Mouse (Mus musculus): ENCODE data around the gene Spindoc. TPM values are rescaled to one million over a fixed set of nuclear protein-coding genes. Genes with fewer than 3 reads are reported as not detected.

Gene Spindoc
- total and polyA plus RNA-seq, 3 experiments, result 9.0 to 21.7 (median 10.6) TPM

- H3K4me3 ChIP-seq (replicated peaks in 1 of 3; ENCODE audit: low read depth in 2 of 3, low read length in 2 of 3, poor library complexity in 1 of 3), result peak overlapping the region; percentile 79 to 90 (median 85)
- H3K9me3 ChIP-seq (replicated peaks; ENCODE audit: low read length), result no peaks in the 10 kb centered on the region
- no peak for TF ChIP-seq SIN3A (IDR thresholded peaks at IDR 0.05; ENCODE audit: low read length)
- TF ChIP-seq MYC (IDR thresholded peaks at IDR 0.05; ENCODE audit: low read depth, low read length), result no peak
- TF ChIP-seq RCOR1 (conservative IDR thresholded peaks at IDR 0.05; ENCODE audit: low read depth, low read length), result no peak
- no peak for TF ChIP-seq MAX (IDR thresholded peaks at IDR 0.05; ENCODE audit: low read length)
- TF ChIP-seq TCF12 (IDR thresholded peaks at IDR 0.05; ENCODE audit: low read depth, low read length), result no peak
- TF ChIP-seq TBP (conservative IDR thresholded peaks at IDR 0.05; ENCODE audit: low read depth, low read length), result no peak
- no peak for TF ChIP-seq ELF1 (IDR thresholded peaks at IDR 0.05; ENCODE audit: low read depth, low read length)
- no peak for TF ChIP-seq ZNF384 (IDR thresholded peaks at IDR 0.05; ENCODE audit: low read depth, low read length)
- TF ChIP-seq POLR2AphosphoS2 (IDR thresholded peaks at IDR 0.05; ENCODE audit: low read depth, low read length), result no peak
- TF ChIP-seq JUND (conservative IDR thresholded peaks at IDR 0.05; ENCODE audit: low read depth, low read length), result no peak
- no peak for TF ChIP-seq PAX5 (IDR thresholded peaks at IDR 0.05; ENCODE audit: low read length)
- no peak for TF ChIP-seq USF1 (IDR thresholded peaks at IDR 0.05; ENCODE audit: low read depth, low read length)
- TF ChIP-seq E2F4 (IDR thresholded peaks at IDR 0.05; ENCODE audit: insufficient replicate concordance, low read depth, low read length), result no peak
- H3K9ac ChIP-seq (ENCODE audit: insufficient read depth, low read depth), result peak overlapping the region; percentile 87
- H3K27ac ChIP-seq (ENCODE audit: insufficient read depth, low read depth), result no peak overlapping the region
- H3K36me3 ChIP-seq (replicated peaks in 1 of 2; ENCODE audit: control insufficient read depth in 1 of 2, insufficient read depth in 1 of 2, low read length in 1 of 2), result peaks cover 0 to 30% of the 10 kb centered on the region in 2 experiments
- peaks cover 36% of the 10 kb centered on the region for H3K79me2 ChIP-seq (replicated peaks; ENCODE audit: control insufficient read depth, extremely low read depth, insufficient read depth, poor library complexity, severe bottlenecking)
- peaks cover 19 to 60% of the 10 kb centered on the region in 2 experiments for H3K4me1 ChIP-seq (ENCODE audit: control insufficient read depth in 1 of 2, insufficient read depth in 2 of 2)
- no peak for DNase-seq (ENCODE audit: extremely low read depth)
- dilution Hi-C loops (cut with MboI; ENCODE audit: extremely low pct_ligation_motif_present, extremely low pct_unique_long_range_greater_than_20kb, low sequenced_read_pairs) (no loop called here), in situ Hi-C loops (cut with MboI; ENCODE audit: low pct_ligation_motif_present, low pct_unique_long_range_greater_than_20kb, low sequenced_read_pairs) (no loop called here)
- no peaks in the 10 kb centered on the region for H3K27me3 ChIP-seq (replicated peaks)
- peak overlapping the region; percentile 70 for H3K4me2 ChIP-seq (ENCODE audit: insufficient read depth, low read depth, poor library complexity, severe bottlenecking)
These were observed 42.9 kb downstream of the Spindoc start for GRCm38 (mm10) chr19:7339867-7340266.

- Histone ChIP-seq H3K79me2 (replicated peaks; ENCODE audit: control insufficient read depth, extremely low read depth, insufficient read depth, poor library complexity, severe bottlenecking) (peaks cover 36% of the 10 kb centered on the region), H3K4me1 (ENCODE audit: control insufficient read depth in 1 of 2, insufficient read depth in 2 of 2) (peaks cover 19 to 60% of the 10 kb centered on the region in 2 experiments), H3K4me3 (replicated peaks in 1 of 3; ENCODE audit: low read depth in 2 of 3, low read length in 2 of 3, poor library complexity in 1 of 3) (peak overlapping the region in 1 of 3 experiments; percentile 79), H3K27ac (ENCODE audit: insufficient read depth, low read depth) (no peak overlapping the region), H3K36me3 (replicated peaks in 1 of 2; ENCODE audit: control insufficient read depth in 1 of 2, insufficient read depth in 1 of 2, low read length in 1 of 2) (peaks cover 0 to 38% of the 10 kb centered on the region in 2 experiments), H3K4me2 (ENCODE audit: insufficient read depth, low read depth, poor library complexity, severe bottlenecking) (peak overlapping the region; percentile 70; the same call in 1 of the 2 replicates), H3K9ac (ENCODE audit: insufficient read depth, low read depth) (no peak overlapping the region), H3K27me3 (replicated peaks) (no peaks in the 10 kb centered on the region), H3K9me3 (replicated peaks; ENCODE audit: low read length) (no peaks in the 10 kb centered on the region)
- TF ChIP-seq RAD21 (IDR thresholded peaks at IDR 0.05; ENCODE audit: low read depth, low read length) (no peak), MYC (IDR thresholded peaks at IDR 0.05; ENCODE audit: low read depth, low read length) (no peak), MAZ (IDR thresholded peaks at IDR 0.05; ENCODE audit: low read depth, low read length) (no peak), E2F4 (IDR thresholded peaks at IDR 0.05; ENCODE audit: insufficient replicate concordance, low read depth, low read length) (no peak), BHLHE40 (IDR thresholded peaks at IDR 0.05; ENCODE audit: low read depth, low read length) (no peak), KAT2A (IDR thresholded peaks at IDR 0.05; ENCODE audit: insufficient replicate concordance, low read length) (no peak), IRF4 (IDR thresholded peaks at IDR 0.05; ENCODE audit: low read depth, low read length) (no peak), USF1 (IDR thresholded peaks at IDR 0.05; ENCODE audit: low read depth, low read length) (no peak)
- DNase-seq (ENCODE audit: extremely low read depth), result no peak
- dilution Hi-C loops (cut with MboI; ENCODE audit: extremely low pct_ligation_motif_present, extremely low pct_unique_long_range_greater_than_20kb, low sequenced_read_pairs), result no loop called here
- in situ Hi-C loops (cut with MboI; ENCODE audit: low pct_ligation_motif_present, low pct_unique_long_range_greater_than_20kb, low sequenced_read_pairs), result no loop called here
These were observed 43.8 kb downstream of the Spindoc start for GRCm38 (mm10) chr19:7339026-7339425.

All from CH12.LX (cell line).